Mouse (Mus musculus) stomach, embryonic 14.5 days (tissue): ENCODE results near the gene Ltb. TPM values are rescaled to one million over a fixed set of nuclear protein-coding genes. Genes with fewer than 3 reads are reported as not detected.
A peak's percentile ranks its signal among the peaks of the same experiment; 100 is the strongest.

Experiments
- ATAC-seq: fragments of 200-750 bp; cut with Nextera tagmentation; 2 replicates; pipeline ENCODE4 v1.8.0; 2017; ENCODE audit warnings: low read depth, moderate TSS enrichment; ENCODE audit not compliant: insufficient number of reproducible peaks, insufficient read depth, low FRiP score
- H3K27ac ChIP-seq: fragments of 300-500 bp; sonication (generic); 2 replicates; pipeline ENCODE4 v1.5.1; 2014; ENCODE audit warnings: mild to moderate bottlenecking, low read length, moderate library complexity, mixed read lengths
- H3K27me3 ChIP-seq: fragments of 300-500 bp; sonication (generic); 2 replicates; pipeline ENCODE4 v1.6.1; 2014; ENCODE audit warnings: low read length, control low read depth, mixed read lengths; ENCODE audit not compliant: control insufficient read depth, insufficient read depth
- H3K36me3 ChIP-seq: fragments of 300-500 bp; sonication (generic); 2 replicates; pipeline ENCODE4 v1.6.1; 2014; ENCODE audit warnings: mild to moderate bottlenecking, control low read depth, low read length, moderate library complexity, mixed read lengths; ENCODE audit not compliant: control insufficient read depth, insufficient read depth
- H3K4me1 ChIP-seq: fragments of 300-500 bp; sonication (generic); 2 replicates; pipeline ENCODE4 v1.6.1; 2014; ENCODE audit warnings: low read length, control low read depth, mixed read lengths; ENCODE audit not compliant: control insufficient read depth, insufficient read depth
- H3K4me2 ChIP-seq: fragments of 300-500 bp; sonication (generic); replicated peaks from 2 replicates; pipeline ENCODE4 v1.6.1; 2014; ENCODE audit warnings: low read depth, low read length, control low read depth
- H3K4me3 ChIP-seq: fragments of 300-500 bp; sonication (generic); 2 replicates; pipeline ENCODE4 v1.5.1; 2014; ENCODE audit warnings: low read depth, low read length, control low read depth
- H3K9ac ChIP-seq: fragments of 300-500 bp; sonication (generic); replicated peaks from 2 replicates; pipeline ENCODE4 v1.6.1; 2014; ENCODE audit warnings: low read depth, mild to moderate bottlenecking, control low read depth, low read length, moderate library complexity, mixed read lengths
- H3K9me3 ChIP-seq: fragments of 300-500 bp; sonication (generic); 2 replicates; pipeline ENCODE4 v1.6.1; 2016; ENCODE audit warnings: low read depth, low read length, control low read depth; ENCODE audit not compliant: control insufficient read depth
- WGBS: fragments of 180-500 bp; shearing (Covaris S2); extraction: QIAGEN DNeasy Blood & Tissue Kit; methylation state at CpG from one replicate; pipeline ENCODE4 v1.1.7; 2014; 5-methylcytosine and 5-hydroxymethylcytosine counted together
- polyA plus RNA-seq: library from polyadenylated mRNA; unstranded; fragments of >200 nt; fragmentation: Nextera tagmentation; extraction: Ambion mirVana; gene quantifications from 2 replicates; pipeline ENCODE4 v1.2.1, GENCODE M21; 2014

Ltb gene
- polyA plus RNA-seq, 1 experiment from 2014 or later = 1.4 TPM

DNA sequence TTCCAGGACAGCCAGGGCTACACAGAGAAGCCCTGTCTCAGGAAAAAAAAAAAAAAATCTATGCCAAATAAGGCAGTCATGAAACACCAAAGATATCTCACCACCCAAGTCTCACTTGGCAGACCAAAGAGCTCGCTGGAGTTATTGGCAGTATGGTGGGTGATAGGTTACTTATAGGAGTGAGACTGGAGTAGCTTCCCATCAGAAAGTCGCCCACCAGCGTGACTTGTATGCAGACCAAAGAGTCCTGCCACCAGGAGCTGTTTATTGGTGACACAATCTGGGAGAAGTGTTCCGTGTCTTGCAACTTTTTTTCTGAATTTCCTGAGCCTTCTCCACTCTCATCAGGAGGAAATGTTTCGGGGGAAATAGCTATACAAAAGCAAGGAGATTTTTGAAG, 45.5 kb downstream of the Ltb start:
- Histone ChIP-seq H3K27ac (peak overlapping the region; percentile 98; the same call in 1 of the 2 replicates), H3K4me2 (no peak overlapping the region), H3K36me3 (peaks cover 17% of the 10 kb centered on the region), H3K4me3 (no peak overlapping the region), H3K27me3 (no peaks in the 10 kb centered on the region), H3K4me1 (peaks cover 23% of the 10 kb centered on the region), H3K9ac (no peak overlapping the region), H3K9me3 (no peaks in the 10 kb centered on the region)
- 78% methylated on average over 5 of the region's 5 CpGs for WGBS
- ATAC-seq = no peak

DNA sequence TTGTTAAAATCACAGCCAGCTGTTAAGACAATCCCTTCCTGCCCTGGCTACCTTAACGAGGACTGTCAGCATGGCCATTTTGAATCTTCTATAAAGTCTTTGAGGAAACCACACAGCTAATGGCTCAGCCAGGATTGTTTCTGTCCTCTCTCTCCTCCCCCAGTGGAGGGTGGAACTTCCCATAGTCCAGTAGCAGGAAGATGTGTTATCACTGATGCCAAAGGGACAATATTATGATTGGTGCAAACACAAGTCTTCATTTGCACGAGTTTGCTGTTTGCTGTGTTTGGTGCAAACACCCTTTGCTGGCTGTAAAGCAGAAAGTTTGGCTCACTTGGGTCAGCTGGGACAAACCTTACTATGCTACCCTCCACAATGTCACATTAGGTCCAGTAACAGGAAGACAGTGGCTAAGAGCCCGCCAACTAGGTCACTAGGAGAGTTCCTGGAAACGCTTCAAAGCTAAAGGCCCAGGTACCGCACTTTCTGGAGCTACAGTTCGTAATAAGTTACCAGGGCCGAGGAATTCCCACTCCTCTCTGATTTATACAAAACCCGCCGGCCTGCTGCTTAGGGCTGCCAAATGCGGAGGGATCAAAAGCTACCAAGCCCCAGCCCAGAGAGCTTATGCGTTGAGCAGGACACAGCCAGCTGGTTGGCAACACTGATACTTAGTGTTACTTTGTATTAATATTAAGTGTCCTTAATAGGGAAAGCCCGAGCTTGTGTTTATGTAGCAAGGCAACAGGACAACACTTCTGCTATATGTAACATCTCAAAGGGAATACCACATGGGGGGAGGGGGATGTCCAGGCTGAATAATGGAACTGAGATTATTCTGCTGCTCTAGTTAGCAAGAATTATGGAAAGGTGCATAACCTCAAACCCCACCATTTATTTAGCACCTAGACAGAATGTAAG, 46.4 kb downstream of the Ltb start:
- H3K27ac ChIP-seq = peak overlapping the region; percentile 98
- peak overlapping the region; percentile 92 for H3K4me3 ChIP-seq
- no peaks in the 10 kb centered on the region for H3K9me3 ChIP-seq
- ATAC-seq = 0 out of 2 replicates have a peak, but pooled peaks have one; percentile 1
- 25% methylated on average over 12 of the region's 12 CpGs for WGBS
- H3K4me1 ChIP-seq = peaks cover 27% of the 10 kb centered on the region
- H3K27me3 ChIP-seq = no peaks in the 10 kb centered on the region
- H3K9ac ChIP-seq = peak overlapping the region; percentile 37
- H3K4me2 ChIP-seq = peak overlapping the region; percentile 47
- H3K36me3 ChIP-seq = peaks cover 26% of the 10 kb centered on the region

DNA sequence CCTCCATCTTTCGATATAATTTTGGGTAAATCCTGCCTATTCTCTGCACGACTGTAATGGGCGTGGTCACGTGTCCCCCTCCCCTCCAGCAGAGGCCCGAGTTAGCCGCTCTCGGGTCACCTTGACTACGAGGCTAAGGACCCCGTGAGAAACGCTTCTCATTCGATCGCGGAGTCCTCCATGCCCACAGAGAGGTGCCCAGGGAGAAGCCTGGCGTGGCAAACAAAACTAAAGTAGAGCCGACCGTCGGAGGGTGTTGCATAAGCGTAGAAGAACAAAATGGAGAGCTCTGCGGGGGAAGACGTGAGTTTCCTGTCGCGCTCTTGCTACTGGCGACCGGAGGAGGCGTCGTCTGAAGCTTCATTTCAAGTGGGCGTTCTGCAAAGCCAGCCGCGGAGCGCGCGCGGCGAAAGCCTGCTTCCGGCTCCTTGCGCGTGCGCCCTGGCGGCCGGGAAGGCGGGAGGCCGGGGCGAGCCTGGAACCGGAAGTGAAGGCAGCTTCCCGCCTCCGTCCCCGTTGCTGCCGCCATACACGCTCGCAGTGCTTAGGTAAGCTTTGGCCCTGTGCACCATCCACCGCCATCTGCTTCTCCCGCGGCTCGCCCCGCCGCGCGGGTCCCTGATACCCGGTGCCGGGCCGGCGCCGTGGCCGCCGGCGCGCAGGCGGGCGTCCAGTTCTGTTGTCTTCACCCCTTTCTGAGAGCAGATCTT, 47.2 kb downstream of the Ltb start, which contains the start of gene Ddx39b:
Gene Ddx39b, plus strand, starts transcription at position 442 of the 710 bp plus-strand sequence.
- ATAC-seq = peak; percentile 90
- H3K4me2 ChIP-seq = peak within 1 kb of the TSS; percentile 93
- H3K36me3 ChIP-seq = peaks cover 34% of the 10 kb centered on the region
- peak within 1 kb of the TSS; percentile 92 for H3K4me3 ChIP-seq
- under 1% methylated on average over 69 of the region's 69 CpGs for WGBS
- H3K27ac ChIP-seq = peak within 1 kb of the TSS; percentile 98
- H3K27me3 ChIP-seq = no peaks in the 10 kb centered on the region
- peak within 1 kb of the TSS; percentile 95 for H3K9ac ChIP-seq
- H3K9me3 ChIP-seq = no peaks in the 10 kb centered on the region
- H3K4me1 ChIP-seq = peaks cover 27% of the 10 kb centered on the region

DNA sequence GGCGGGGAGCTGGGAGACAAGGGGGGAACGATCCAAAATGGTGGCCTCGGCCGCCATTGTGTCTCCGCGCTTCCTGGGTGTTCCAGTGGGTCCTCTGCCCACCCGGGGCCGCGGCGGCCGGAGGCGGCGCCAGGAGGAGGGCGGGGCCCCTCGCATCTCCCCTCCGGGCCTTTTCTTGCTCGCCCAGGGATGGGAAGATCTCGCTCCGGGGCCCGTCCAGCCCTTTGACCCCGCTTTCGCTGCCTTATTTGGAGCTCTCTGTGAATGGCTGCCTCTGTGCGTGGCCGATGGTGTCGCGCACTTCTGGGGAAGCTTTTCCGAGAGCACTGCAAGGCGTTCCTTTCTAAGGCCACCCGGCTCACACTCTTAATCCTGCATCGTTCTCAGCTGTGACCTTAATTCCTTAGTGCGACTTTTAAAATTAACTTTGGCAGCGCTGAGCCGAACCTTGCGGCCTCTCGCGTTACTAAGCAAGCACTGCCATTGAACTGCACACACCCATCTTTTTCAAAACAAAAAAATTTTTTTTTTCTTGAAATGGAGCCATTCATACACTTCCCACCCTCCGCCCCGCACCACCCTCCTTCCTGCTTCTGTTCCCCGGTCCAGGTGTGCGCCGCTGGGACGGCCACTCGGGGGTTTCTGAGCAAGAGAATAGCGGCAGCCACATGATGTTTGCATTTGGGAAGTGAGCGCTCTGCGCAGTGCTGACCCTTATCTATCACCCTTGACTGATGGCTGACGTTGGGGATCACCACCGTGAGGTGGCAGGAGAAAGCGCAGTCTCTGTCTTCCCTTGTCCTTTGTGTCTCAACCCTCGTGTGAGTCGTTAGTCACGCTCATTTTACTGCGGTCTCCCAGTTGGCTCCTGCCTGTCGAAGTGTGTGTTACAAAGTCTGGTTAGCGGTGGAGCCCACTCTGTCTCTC, 48.0 kb downstream of the Ltb start:
- peaks cover 42% of the 10 kb centered on the region for H3K36me3 ChIP-seq
- H3K4me1 ChIP-seq = peaks cover 27% of the 10 kb centered on the region
- peak overlapping the region; percentile 93 for H3K4me2 ChIP-seq
- ATAC-seq = peak; percentile 48; the same call in 1 of the 2 replicates
- peak overlapping the region; percentile 92 for H3K4me3 ChIP-seq
- under 1% methylated on average over 50 of the region's 55 CpGs for WGBS
- peak overlapping the region; percentile 98 for H3K27ac ChIP-seq
- no peaks in the 10 kb centered on the region for H3K9me3 ChIP-seq
- peak overlapping the region; percentile 95 for H3K9ac ChIP-seq
- no peaks in the 10 kb centered on the region for H3K27me3 ChIP-seq

DNA sequence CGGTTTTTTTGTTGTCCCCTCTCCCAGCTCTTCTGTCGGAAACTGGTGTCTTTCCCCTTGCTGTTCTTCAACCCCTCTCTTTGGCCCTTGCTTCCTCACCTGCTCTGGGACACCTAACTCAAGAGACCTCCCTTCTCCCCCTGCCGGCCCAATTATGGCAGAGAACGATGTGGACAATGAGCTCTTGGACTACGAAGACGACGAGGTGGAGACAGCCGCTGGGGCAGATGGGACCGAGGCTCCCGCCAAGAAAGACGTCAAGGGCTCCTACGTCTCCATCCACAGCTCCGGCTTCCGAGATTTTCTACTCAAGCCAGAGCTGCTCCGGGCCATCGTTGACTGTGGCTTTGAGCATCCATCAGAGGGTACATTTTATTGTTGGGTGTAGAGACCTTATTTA, 48.8 kb downstream of the Ltb start:
- Histone ChIP-seq H3K27ac (peak overlapping the region; percentile 98), H3K4me1 (peaks cover 27% of the 10 kb centered on the region)
- ATAC-seq = no peak

GRCm38 (mm10) chr17:35244999-35245398, 50.8 kb downstream of the Ltb start:
- Histone ChIP-seq H3K36me3 (peaks cover 69% of the 10 kb centered on the region), H3K4me1 (peaks cover 26% of the 10 kb centered on the region), H3K9me3 (no peaks in the 10 kb centered on the region), H3K9ac (0 out of 2 replicates have a peak overlapping the region, but pooled peaks have one; percentile 4), H3K27ac (no peak overlapping the region), H3K4me2 (no peak overlapping the region), H3K27me3 (no peaks in the 10 kb centered on the region), H3K4me3 (no peak overlapping the region)
- ATAC-seq = no peak
- 73% methylated on average over 2 of the region's 2 CpGs for WGBS

More for the DNA sequence above, 48.8 kb downstream of the Ltb start:
- WGBS = 5% methylated on average over 16 of the region's 16 CpGs
- Histone ChIP-seq H3K4me3 (peak overlapping the region; percentile 92), H3K9ac (peak overlapping the region; percentile 95), H3K4me2 (peak overlapping the region; percentile 93), H3K36me3 (peaks cover 50% of the 10 kb centered on the region), H3K27me3 (no peaks in the 10 kb centered on the region), H3K9me3 (no peaks in the 10 kb centered on the region)
